Mouse (Mus musculus) CD4-positive naive resting alpha-beta T cell, adult 57 days (primary cell): ENCODE measurements around the gene Cpt1c. TPM values are rescaled to one million over a fixed set of nuclear protein-coding genes. Genes with fewer than 3 reads are reported as not detected.

ENCODE experiments used
- total RNA-seq: library from RNA; stranded (reverse); gene quantifications from one replicate; pipeline ENCODE4 v1.2.4, GENCODE M21; 2023

Cpt1c gene
- 0.18 TPM for total RNA-seq

GRCm38 (mm10) chr7:44974383-44975116 is at the start of gene Cpt1c:
Gene Cpt1c, minus strand, starts transcription at chr7:44974851.

GRCm38 (mm10) chr7:45017242-45018061 is 42.8 kb upstream of the Cpt1c start, which contains the start of gene Rras:
Gene Rras, plus strand, starts transcription at chr7:45017961.

GRCm38 (mm10) chr7:45015957-45016612 is 41.4 kb upstream of the Cpt1c start, which contains the start of gene Scaf1:
Gene Scaf1, minus strand, starts transcription at chr7:45016363.

GRCm38 (mm10) chr7:44998501-44998955 is 23.9 kb upstream of the Cpt1c start, which contains the start of gene Bcl2l12:
Gene Bcl2l12, minus strand, starts transcription at chr7:44998712.

GRCm38 (mm10) chr7:44997231-44997939 is 22.7 kb upstream of the Cpt1c start, which contains the start of gene Irf3:
Gene Irf3, plus strand, starts transcription at chr7:44997648.

GRCm38 (mm10) chr7:44986192-44986878 is 11.7 kb upstream of the Cpt1c start, which contains the start of gene Prmt1:
Gene Prmt1, minus strand, starts transcription at chr7:44986568.

GRCm38 (mm10) chr7:44942904-44943303 is 31.7 kb downstream of the Cpt1c start, which contains the start of gene Tsks:
Gene Tsks, plus strand, starts transcription at chr7:44943204.

GRCm38 (mm10) chr7:44929204-44930151 is 45.2 kb downstream of the Cpt1c start, which contains the start of gene Ap2a1:
Gene Ap2a1, minus strand, starts transcription at chr7:44929496.

Other genes with a start within 250 kb of the Cpt1c start
- gene Vrk3, start 226.4 kb downstream of the Cpt1c start, total RNA-seq = 99.4 TPM
- gene Zfp473, start 223.8 kb downstream of the Cpt1c start, total RNA-seq = 0.86 TPM
- 42.8 TPM for gene Nup62, start 158.8 kb downstream of the Cpt1c start, total RNA-seq
- 3.2 TPM for gene Il4i1, start 158.5 kb downstream of the Cpt1c start, total RNA-seq
- gene Atf5, start 158.2 kb downstream of the Cpt1c start, total RNA-seq = 7.2 TPM
- gene Akt1s1, start 125.9 kb downstream of the Cpt1c start, total RNA-seq = 47.9 TPM
- gene Tbc1d17, start 125.8 kb downstream of the Cpt1c start, total RNA-seq = 92.5 TPM
- gene Pnkp, start 117.7 kb downstream of the Cpt1c start, total RNA-seq = 62.0 TPM
- 27.8 TPM for gene Ptov1, start 105.1 kb downstream of the Cpt1c start, total RNA-seq
- gene Med25, start 82.1 kb downstream of the Cpt1c start, total RNA-seq = 77.4 TPM
- gene Fuz, start 78.8 kb downstream of the Cpt1c start, total RNA-seq = 17.6 TPM
- gene Ap2a1, start 45.4 kb downstream of the Cpt1c start, total RNA-seq = 71.8 TPM
- gene Tsks, start 31.6 kb downstream of the Cpt1c start, total RNA-seq = 0.33 TPM
- 153 TPM for gene Prmt1, start 11.7 kb upstream of the Cpt1c start, total RNA-seq
- 157 TPM for gene Irf3, start 22.8 kb upstream of the Cpt1c start, total RNA-seq
- gene Bcl2l12, start 23.9 kb upstream of the Cpt1c start, total RNA-seq = 19.6 TPM
- gene Scaf1, start 41.5 kb upstream of the Cpt1c start, total RNA-seq = 83.6 TPM
- gene Rras, start 43.1 kb upstream of the Cpt1c start, total RNA-seq = 10.3 TPM
- gene Prr12, start 78.0 kb upstream of the Cpt1c start, total RNA-seq = 75.1 TPM
- gene Nosip, start 87.6 kb upstream of the Cpt1c start, total RNA-seq = 61.3 TPM
- gene Prrg2, start 87.8 kb upstream of the Cpt1c start, total RNA-seq = 0.95 TPM
- gene Rcn3, start 117.4 kb upstream of the Cpt1c start, total RNA-seq = 6.1 TPM
- gene Fcgrt, start 129.0 kb upstream of the Cpt1c start, total RNA-seq = 22.7 TPM
- 3,211 TPM for gene Rps11, start 149.6 kb upstream of the Cpt1c start, total RNA-seq
- 5,433 TPM for gene Rpl13a, start 153.9 kb upstream of the Cpt1c start, total RNA-seq
- gene Gm45713, start 161.4 kb upstream of the Cpt1c start, total RNA-seq = not detected
- 299 TPM for gene Flt3l, start 161.6 kb upstream of the Cpt1c start, total RNA-seq
- gene Pih1d1, start 179.5 kb upstream of the Cpt1c start, total RNA-seq = 38.5 TPM
- 61.5 TPM for gene Aldh16a1, start 179.7 kb upstream of the Cpt1c start, total RNA-seq
- not detected for gene Slc17a7, start 189.1 kb upstream of the Cpt1c start, total RNA-seq
- not detected for gene Gfy, start 204.7 kb upstream of the Cpt1c start, total RNA-seq
- gene Pth2, start 206.1 kb upstream of the Cpt1c start, total RNA-seq = not detected
- not detected for gene Ccdc155, start 230.0 kb upstream of the Cpt1c start, total RNA-seq
- gene Dkkl1, start 237.3 kb upstream of the Cpt1c start, total RNA-seq = not detected
- gene Tead2, start 240.9 kb upstream of the Cpt1c start, total RNA-seq = not detected